Mouse (Mus musculus) liver, postnatal 0 days (tissue): Measurements from ENCODE around the gene Dgcr6. TPM values are rescaled to one million over a fixed set of nuclear protein-coding genes. Genes with fewer than 3 reads are reported as not detected.

Source experiments
- ATAC-seq: fragments of 200-750 bp; cut with Nextera tagmentation; 2 replicates; pipeline ENCODE4 v1.8.0; 2017; ENCODE audit warnings: mild to moderate bottlenecking, moderate library complexity
- DNase-seq: peaks from one replicate; pipeline ENCODE4 v3.0.0-alpha.2; 2016
- H3K27ac ChIP-seq: fragments of 300-500 bp; sonication (generic); 2 replicates; pipeline ENCODE4 v1.5.1; 2014; ENCODE audit warnings: antibody characterized with exemption, moderate library complexity, mild to moderate bottlenecking, low read depth
- H3K27me3 ChIP-seq: fragments of 300-500 bp; sonication (generic); 2 replicates; pipeline ENCODE4 v1.6.1; 2014; ENCODE audit warnings: low read length, control low read depth, mixed read lengths; ENCODE audit not compliant: insufficient read depth
- H3K36me3 ChIP-seq: fragments of 300-500 bp; sonication (generic); replicated peaks from 2 replicates; pipeline ENCODE4 v1.6.1; 2014; ENCODE audit warnings: mild to moderate bottlenecking, control low read depth, low read length, moderate library complexity, mixed read lengths; ENCODE audit not compliant: insufficient read depth
- H3K4me1 ChIP-seq: fragments of 300-500 bp; sonication (generic); 2 replicates; pipeline ENCODE4 v1.6.1; 2014; ENCODE audit warnings: antibody characterized with exemption, mild to moderate bottlenecking, control low read depth; ENCODE audit not compliant: insufficient read depth
- H3K4me2 ChIP-seq: fragments of 300-500 bp; sonication (generic); 2 replicates; pipeline ENCODE4 v1.6.1; 2014; ENCODE audit warnings: low read depth, mild to moderate bottlenecking, low read length, moderate library complexity, mixed read lengths
- H3K4me3 ChIP-seq: fragments of 300-500 bp; sonication (generic); 2 replicates; pipeline ENCODE4 v1.5.1; 2014; ENCODE audit warnings: low read depth, low read length
- H3K9ac ChIP-seq: fragments of 300-500 bp; sonication (generic); replicated peaks from 2 replicates; pipeline ENCODE4 v1.6.1; 2014; ENCODE audit warnings: mild to moderate bottlenecking, moderate library complexity
- H3K9me3 ChIP-seq: fragments of 300-500 bp; sonication (generic); 2 replicates; pipeline ENCODE4 v1.6.1; 2016; ENCODE audit warnings: mild to moderate bottlenecking, control low read depth, low read length, mixed read lengths
- CTCF ChIP-seq: sonication (generic); IDR thresholded peaks from 2 replicates; pipeline ENCODE4 v1.5.1; 2016; ENCODE audit warnings: antibody characterized with exemption, low read depth
- EP300 ChIP-seq: IDR thresholded peaks from 2 replicates; pipeline ENCODE4 v1.6.1; 2016; ENCODE audit warnings: antibody characterized with exemption, low read depth, mild to moderate bottlenecking
- WGBS: fragments of 180-500 bp; shearing (Covaris S2); extraction: QIAGEN DNeasy Blood & Tissue Kit; methylation state at CpG from one replicate; pipeline ENCODE4 v1.1.7; 2014; ENCODE audit not compliant: insufficient replicate concordance; 5-methylcytosine and 5-hydroxymethylcytosine counted together
- polyA plus RNA-seq: library from polyadenylated mRNA; unstranded; fragments of >200 nt; fragmentation: Nextera tagmentation; extraction: Ambion mirVana; gene quantifications from 2 replicates; pipeline ENCODE4 v1.2.1, GENCODE M21; 2015

Gene Dgcr6
- polyA plus RNA-seq, 1 experiment from 2014 or later = 23.2 TPM

DNA sequence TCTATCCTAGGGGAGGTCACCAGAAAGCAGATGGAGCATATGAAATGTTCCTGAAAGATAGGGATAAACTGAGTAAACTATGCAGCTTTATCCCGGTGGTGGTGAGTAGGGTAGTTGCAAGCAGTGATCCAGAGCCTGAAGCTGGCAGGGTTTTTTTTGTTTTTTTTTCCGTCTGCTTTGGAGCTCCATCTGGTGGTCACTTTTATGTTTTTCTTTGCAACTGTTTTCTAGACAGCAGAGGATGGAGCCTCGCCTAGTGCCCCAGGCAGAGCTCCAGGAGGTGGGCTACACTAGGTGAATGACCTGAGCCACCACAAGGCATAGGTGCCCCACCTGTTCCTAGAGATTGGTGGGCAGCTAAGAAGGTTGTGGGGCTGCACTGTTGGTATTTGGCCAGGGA lies 5.0 kb upstream of the Dgcr6 start:
- H3K4me1 ChIP-seq = no peaks in the 10 kb centered on the region
- no peaks in the 10 kb centered on the region for H3K9me3 ChIP-seq
- DNase-seq (peak; percentile 29), ATAC-seq (no peak)
- H3K9ac ChIP-seq = no peak overlapping the region
- no peak overlapping the region for H3K27ac ChIP-seq
- no peak overlapping the region for H3K4me2 ChIP-seq
- WGBS = 8% methylated on average over 3 of the region's 3 CpGs
- H3K36me3 ChIP-seq = no peaks in the 10 kb centered on the region
- no peak overlapping the region for H3K4me3 ChIP-seq
- H3K27me3 ChIP-seq = no peaks in the 10 kb centered on the region
- TF ChIP-seq CTCF = peak; percentile 60
- TF ChIP-seq EP300 = no peak

DNA sequence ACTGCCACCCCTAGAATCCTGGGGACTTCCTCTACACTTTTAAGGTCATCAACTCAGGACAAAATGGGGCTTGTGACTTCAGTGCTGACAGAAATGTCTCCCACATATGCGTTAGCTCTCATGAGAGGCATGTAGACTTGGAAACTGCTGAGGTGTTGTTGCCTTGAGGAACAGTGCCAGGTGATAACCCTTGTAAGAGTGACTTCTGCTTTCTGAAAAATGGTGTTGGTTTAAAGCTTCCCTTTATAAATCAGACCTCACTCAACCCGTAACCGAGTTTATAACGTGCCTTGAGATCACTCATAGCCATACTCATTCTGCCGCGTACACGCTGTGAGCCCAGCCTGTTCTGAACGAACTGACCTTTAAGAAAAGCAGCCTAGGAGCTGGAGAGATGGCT lies 4.6 kb upstream of the Dgcr6 start:
- DNase-seq (no peak), ATAC-seq (no peak)
- no peaks in the 10 kb centered on the region for H3K9me3 ChIP-seq
- no peak overlapping the region for H3K4me3 ChIP-seq
- no peaks in the 10 kb centered on the region for H3K4me1 ChIP-seq
- no peaks in the 10 kb centered on the region for H3K27me3 ChIP-seq
- no peak overlapping the region for H3K9ac ChIP-seq
- H3K27ac ChIP-seq = no peak overlapping the region
- no peak overlapping the region for H3K4me2 ChIP-seq
- H3K36me3 ChIP-seq = no peaks in the 10 kb centered on the region
- TF ChIP-seq EP300 = no peak
- no peak for TF ChIP-seq CTCF
- WGBS = 48% methylated on average over 8 of the region's 8 CpGs

DNA sequence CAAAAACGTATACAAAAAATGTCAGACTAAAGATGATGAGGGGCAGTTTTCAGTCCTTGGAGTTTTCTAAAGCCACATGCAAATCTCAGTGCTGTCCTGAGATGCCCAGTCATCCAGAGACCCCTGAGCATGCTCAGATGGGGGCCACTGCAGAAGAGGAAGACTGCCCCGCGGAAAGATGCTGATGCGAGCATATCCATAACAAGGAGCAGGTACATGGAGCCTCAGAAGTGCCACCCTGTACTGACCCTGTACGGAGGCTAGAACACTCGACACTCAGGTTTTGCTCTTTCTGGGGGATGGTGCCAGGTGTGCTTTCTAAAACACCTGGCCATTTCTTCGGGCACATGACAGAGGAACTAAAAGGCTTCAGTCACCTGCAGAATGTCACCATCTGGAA lies 338 bp upstream of the Dgcr6 start:
- ATAC-seq = no peak

DNA sequence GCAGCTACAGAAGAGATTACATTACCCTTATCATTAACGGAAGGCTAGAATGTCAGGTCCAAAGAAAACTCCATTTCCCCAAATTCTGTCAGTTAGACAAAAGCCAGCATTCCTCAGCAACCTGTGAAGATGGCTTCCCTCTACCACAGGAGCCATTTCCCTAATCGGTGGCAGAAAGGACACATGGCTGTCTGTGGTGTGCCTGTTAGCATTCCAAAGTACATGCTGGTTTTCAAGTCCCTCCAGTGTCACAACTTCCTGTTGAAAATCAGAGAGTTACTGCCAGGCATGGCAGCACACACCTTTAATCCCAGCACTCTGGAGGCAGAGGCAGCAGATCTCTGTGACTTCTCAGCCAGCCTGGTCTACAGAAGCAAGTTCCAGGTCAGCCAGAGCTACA lies 3.6 kb downstream of the Dgcr6 start:
- DNase-seq = no peak
- H3K9me3 ChIP-seq = no peaks in the 10 kb centered on the region
- H3K4me2 ChIP-seq = no peak overlapping the region
- no peak overlapping the region for H3K9ac ChIP-seq
- peaks cover 4% of the 10 kb centered on the region; the same call in 1 of the 2 replicates for H3K4me1 ChIP-seq
- no peak overlapping the region for H3K4me3 ChIP-seq
- no peak for TF ChIP-seq EP300
- no peak for TF ChIP-seq CTCF
- 52% methylated on average over 2 of the region's 2 CpGs for WGBS
- H3K36me3 ChIP-seq = no peaks in the 10 kb centered on the region
- no peak overlapping the region for H3K27ac ChIP-seq
- no peaks in the 10 kb centered on the region for H3K27me3 ChIP-seq
- ATAC-seq = peak; percentile 54; the same call in 1 of the 2 replicates

More for the DNA sequence above, 338 bp upstream of the Dgcr6 start:
- no peak overlapping the region for H3K27ac ChIP-seq
- H3K9ac ChIP-seq = no peak overlapping the region
- no peaks in the 10 kb centered on the region for H3K9me3 ChIP-seq
- WGBS = 52% methylated on average over 7 of the region's 7 CpGs
- no peak for TF ChIP-seq CTCF
- no peak for TF ChIP-seq EP300
- no peaks in the 10 kb centered on the region for H3K27me3 ChIP-seq
- no peak overlapping the region for H3K4me3 ChIP-seq
- no peaks in the 10 kb centered on the region for H3K36me3 ChIP-seq
- H3K4me1 ChIP-seq = peaks cover 4% of the 10 kb centered on the region; the same call in 1 of the 2 replicates
- no peak overlapping the region for H3K4me2 ChIP-seq
- DNase-seq = no peak

DNA sequence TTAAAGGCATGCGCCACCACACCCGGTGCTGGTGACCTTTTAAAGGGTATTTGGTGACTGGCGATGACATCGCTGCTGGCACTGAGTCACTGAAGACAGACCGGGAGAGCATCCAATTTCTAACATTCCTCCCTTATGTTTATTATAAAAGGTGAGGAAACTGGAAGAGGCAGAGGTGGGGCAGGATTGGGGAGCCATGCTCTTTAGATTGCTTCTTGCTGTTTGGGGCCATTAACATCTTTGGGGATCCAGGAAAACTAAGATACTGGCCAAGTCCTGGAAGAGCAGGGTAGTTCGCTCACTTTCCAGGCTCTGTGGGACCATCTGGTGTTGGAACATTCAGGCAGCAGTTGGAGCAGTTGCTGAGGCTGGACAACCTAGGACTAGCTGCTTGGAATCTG lies 5.7 kb downstream of the Dgcr6 start:
- Histone ChIP-seq H3K27me3 (no peaks in the 10 kb centered on the region), H3K36me3 (no peaks in the 10 kb centered on the region), H3K9ac (no peak overlapping the region), H3K4me3 (no peak overlapping the region), H3K4me1 (peaks cover 4% of the 10 kb centered on the region; the same call in 1 of the 2 replicates), H3K27ac (no peak overlapping the region), H3K9me3 (no peaks in the 10 kb centered on the region), H3K4me2 (no peak overlapping the region)
- 78% methylated on average over 6 of the region's 6 CpGs for WGBS
- no peak for TF ChIP-seq CTCF
- no peak for TF ChIP-seq EP300
- DNase-seq (no peak), ATAC-seq (no peak)

DNA sequence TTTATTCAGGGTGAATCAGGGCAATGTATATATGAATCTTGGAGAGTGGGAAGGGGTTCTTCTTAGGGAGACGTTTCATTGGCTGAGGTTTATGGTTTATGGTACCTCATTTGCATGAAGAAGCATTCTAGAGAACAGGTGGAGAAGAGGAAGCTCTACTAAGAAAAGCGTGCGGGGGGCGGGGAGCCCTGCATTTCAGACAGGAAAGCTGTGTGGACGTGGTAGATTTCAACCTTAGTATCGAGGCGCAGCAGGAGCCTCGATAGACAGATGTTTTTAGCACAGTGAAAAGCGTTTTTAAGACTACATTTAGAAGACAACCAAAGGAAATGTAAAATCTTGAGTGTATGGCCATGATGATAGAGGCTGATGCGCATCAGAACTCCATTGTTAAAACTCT lies 6.6 kb downstream of the Dgcr6 start:
- no peak for TF ChIP-seq EP300
- TF ChIP-seq CTCF = no peak
- Histone ChIP-seq H3K36me3 (no peaks in the 10 kb centered on the region), H3K9me3 (no peaks in the 10 kb centered on the region), H3K4me2 (no peak overlapping the region), H3K4me1 (peaks cover 4% of the 10 kb centered on the region; the same call in 1 of the 2 replicates), H3K27me3 (no peaks in the 10 kb centered on the region), H3K9ac (no peak overlapping the region), H3K27ac (no peak overlapping the region), H3K4me3 (no peak overlapping the region)
- ATAC-seq (no peak), DNase-seq (no peak)
- WGBS = 31% methylated on average over 10 of the region's 10 CpGs

DNA sequence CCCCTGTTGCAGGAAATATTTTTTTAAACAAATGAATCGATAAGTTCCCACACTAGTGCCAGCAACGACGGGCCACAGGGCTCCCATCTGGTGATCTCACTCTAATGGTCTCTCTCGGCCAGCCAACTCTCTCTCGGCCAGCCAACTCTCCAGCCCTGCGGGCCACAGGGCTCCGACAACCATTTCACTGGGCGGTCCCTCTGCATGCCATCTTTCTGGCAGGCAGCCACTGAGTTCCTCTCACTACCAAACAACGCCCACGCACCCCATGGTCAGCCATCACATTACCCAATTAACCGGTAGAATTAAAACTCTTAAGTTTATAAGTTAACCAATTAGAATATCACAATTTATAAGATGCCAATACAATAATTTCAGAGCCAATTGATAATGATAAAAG lies 8.5 kb downstream of the Dgcr6 start:
- no peak for TF ChIP-seq CTCF
- no peak for TF ChIP-seq EP300
- 80% methylated on average over 11 of the region's 11 CpGs for WGBS
- no peaks in the 10 kb centered on the region for H3K36me3 ChIP-seq
- ATAC-seq (no peak), DNase-seq (no peak)
- no peak overlapping the region for H3K9ac ChIP-seq
- H3K27ac ChIP-seq = no peak overlapping the region
- H3K9me3 ChIP-seq = no peaks in the 10 kb centered on the region
- 0 out of 2 replicates have a peak, but pooled peaks cover 4% of the 10 kb centered on the region for H3K4me1 ChIP-seq
- no peak overlapping the region for H3K4me2 ChIP-seq
- H3K27me3 ChIP-seq = no peaks in the 10 kb centered on the region
- H3K4me3 ChIP-seq = no peak overlapping the region
